Mouse (Mus musculus) midbrain, embryonic 15.5 days (tissue): Measurements from ENCODE around the gene Klhl10. TPM values are rescaled to one million over a fixed set of nuclear protein-coding genes. Genes with fewer than 3 reads are reported as not detected.

Source experiments
- microRNA-seq: library from miRNA; unstranded; fragments of <30 nt; microRNA quantifications from one replicate; pipeline ENCODE4, GENCODE M21; 2016
- polyA plus RNA-seq: library from polyadenylated mRNA; unstranded; fragments of >200 nt; fragmentation: Nextera tagmentation; extraction: Ambion mirVana; gene quantifications from 2 replicates; pipeline ENCODE4 v1.2.1, GENCODE M21; 2015

Klhl10 gene
- polyA plus RNA-seq, 1 experiment from 2014 or later, result 1.1 TPM

Small RNA genes within 50 kb of the gene (microRNA-seq; reads per million reads assigned to microRNA genes)
- gene Gm27374 (not detected), gene Mir7116 (1.1 reads per million)

Other genes starting within 250 kb of the Klhl10 start
- not detected in 2 replicates for gene Krt9, start 248.7 kb upstream of the Klhl10 start, polyA plus RNA-seq
- 0.26 and 6.1 TPM in 2 replicates for gene Krt14, start 234.4 kb upstream of the Klhl10 start, polyA plus RNA-seq
- gene Krt16, start 193.0 kb upstream of the Klhl10 start, polyA plus RNA-seq, result not detected in 2 replicates
- gene Krt17, start 180.9 kb upstream of the Klhl10 start, polyA plus RNA-seq, result 1.1 TPM in 1 of 2 replicates, not detected in the other
- not detected in 2 replicates for gene Krt42, start 172.0 kb upstream of the Klhl10 start, polyA plus RNA-seq
- gene Eif1, start 122.0 kb upstream of the Klhl10 start, polyA plus RNA-seq, result 1,086 and 1,110 TPM in 2 replicates
- gene Gast, start 107.5 kb upstream of the Klhl10 start, polyA plus RNA-seq, result 2.0 and 2.3 TPM in 2 replicates
- gene Hap1, start 85.8 kb upstream of the Klhl10 start, polyA plus RNA-seq, result 315 and 316 TPM in 2 replicates
- 104 and 105 TPM in 2 replicates for gene Jup, start 44.2 kb upstream of the Klhl10 start, polyA plus RNA-seq
- 20.3 and 21.2 TPM in 2 replicates for gene P3h4, start 27.1 kb upstream of the Klhl10 start, polyA plus RNA-seq
- gene Fkbp10, start 26.2 kb upstream of the Klhl10 start, polyA plus RNA-seq, result 23.3 and 27.5 TPM in 2 replicates
- gene Nt5c3b, start 109 bp upstream of the Klhl10 start, polyA plus RNA-seq, result 115 and 116 TPM in 2 replicates
- gene Klhl11, start 30.8 kb downstream of the Klhl10 start, polyA plus RNA-seq, result 12.4 and 12.8 TPM in 2 replicates
- 225 and 227 TPM in 2 replicates for gene Acly, start 86.1 kb downstream of the Klhl10 start, polyA plus RNA-seq
- gene Ttc25, start 103.7 kb downstream of the Klhl10 start, polyA plus RNA-seq, result 1.8 and 2.4 TPM in 2 replicates
- gene Cnp, start 133.0 kb downstream of the Klhl10 start, polyA plus RNA-seq, result 38.3 and 40.0 TPM in 2 replicates
- 111 and 115 TPM in 2 replicates for gene Nkiras2, start 177.3 kb downstream of the Klhl10 start, polyA plus RNA-seq
- gene Dnajc7, start 178.3 kb downstream of the Klhl10 start, polyA plus RNA-seq, result 298 and 326 TPM in 2 replicates